Mouse (Mus musculus): Measurements from ENCODE around the gene Tsga10ip. TPM values are rescaled to one million over a fixed set of nuclear protein-coding genes. Genes with fewer than 3 reads are reported as not detected.

Gene Tsga10ip
- polyA plus RNA-seq, 1 experiment from 2014 or later = not detected

- no peaks in the 10 kb centered on the region for H3K9me3 ChIP-seq (replicated peaks; ENCODE audit: control insufficient read depth, low read length, poor library complexity, severe bottlenecking)
- WGBS = 6% methylated on average over 34 of the region's 34 CpGs
- H3K4me2 ChIP-seq (ENCODE audit: low read length) = peak overlapping the region; percentile 68
- H3K4me3 ChIP-seq (ENCODE audit: low read depth, low read length) = peak overlapping the region; percentile 39
- peak overlapping the region; percentile 71 for H3K9ac ChIP-seq (ENCODE audit: low read depth, low read length)
- no peaks in the 10 kb centered on the region for H3K27me3 ChIP-seq (ENCODE audit: control insufficient read depth, insufficient read depth, low read depth, low read length)
- H3K36me3 ChIP-seq (ENCODE audit: control insufficient read depth, insufficient read depth, low read length) = no peaks in the 10 kb centered on the region
- no peak for ATAC-seq
- H3K27ac ChIP-seq (ENCODE audit: low read length) = no peak overlapping the region
- peaks cover 9% of the 10 kb centered on the region for H3K4me1 ChIP-seq (ENCODE audit: control insufficient read depth, insufficient read depth, low read length)
Measured at GRCm38 (mm10) chr19:5348526-5349501, 53.5 kb downstream of the Tsga10ip start.

GRCm38 (mm10) chr19:5348064-5348463 lies 54.3 kb downstream of the Tsga10ip start:
- H3K4me2 ChIP-seq (ENCODE audit: low read length) = no peak overlapping the region
- 87% methylated on average over 6 of the region's 6 CpGs for WGBS
- no peak overlapping the region for H3K4me3 ChIP-seq (ENCODE audit: low read depth, low read length)
- no peak overlapping the region; the same call in 1 of the 2 replicates for H3K9ac ChIP-seq (ENCODE audit: low read depth, low read length)
- peaks cover 9% of the 10 kb centered on the region for H3K4me1 ChIP-seq (ENCODE audit: control insufficient read depth, insufficient read depth, low read length)
- no peaks in the 10 kb centered on the region for H3K9me3 ChIP-seq (replicated peaks; ENCODE audit: control insufficient read depth, low read length, poor library complexity, severe bottlenecking)
- no peaks in the 10 kb centered on the region for H3K27me3 ChIP-seq (ENCODE audit: control insufficient read depth, insufficient read depth, low read depth, low read length)
- ATAC-seq = no peak
- no peaks in the 10 kb centered on the region for H3K36me3 ChIP-seq (ENCODE audit: control insufficient read depth, insufficient read depth, low read length)
- H3K27ac ChIP-seq (ENCODE audit: low read length) = no peak overlapping the region

GRCm38 (mm10) chr19:5345297-5346131 lies 56.8 kb downstream of the Tsga10ip start:
- Histone ChIP-seq H3K4me1 (ENCODE audit: control insufficient read depth, insufficient read depth, low read length) (peaks cover 9% of the 10 kb centered on the region), H3K4me2 (ENCODE audit: low read length) (no peak overlapping the region), H3K27ac (ENCODE audit: low read length) (no peak overlapping the region), H3K9me3 (replicated peaks; ENCODE audit: control insufficient read depth, low read length, poor library complexity, severe bottlenecking) (no peaks in the 10 kb centered on the region), H3K4me3 (ENCODE audit: low read depth, low read length) (no peak overlapping the region), H3K36me3 (ENCODE audit: control insufficient read depth, insufficient read depth, low read length) (no peaks in the 10 kb centered on the region), H3K27me3 (ENCODE audit: control insufficient read depth, insufficient read depth, low read depth, low read length) (no peaks in the 10 kb centered on the region), H3K9ac (ENCODE audit: low read depth, low read length) (no peak overlapping the region)
- WGBS = 76% methylated on average over 6 of the region's 6 CpGs
- no peak for ATAC-seq

- H3K4me3 ChIP-seq (ENCODE audit: low read depth, low read length) = no peak overlapping the region
- H3K27me3 ChIP-seq (ENCODE audit: control insufficient read depth, insufficient read depth, low read depth, low read length) = no peaks in the 10 kb centered on the region
- no peak overlapping the region for H3K4me2 ChIP-seq (ENCODE audit: low read length)
- no peak overlapping the region for H3K27ac ChIP-seq (ENCODE audit: low read length)
- 83% methylated on average over 7 of the region's 7 CpGs for WGBS
- no peaks in the 10 kb centered on the region for H3K4me1 ChIP-seq (ENCODE audit: control insufficient read depth, insufficient read depth, low read length)
- ATAC-seq = no peak
- no peaks in the 10 kb centered on the region for H3K36me3 ChIP-seq (ENCODE audit: control insufficient read depth, insufficient read depth, low read length)
- no peaks in the 10 kb centered on the region for H3K9me3 ChIP-seq (replicated peaks; ENCODE audit: control insufficient read depth, low read length, poor library complexity, severe bottlenecking)
- H3K9ac ChIP-seq (ENCODE audit: low read depth, low read length) = no peak overlapping the region
Measured at GRCm38 (mm10) chr19:5341360-5341759, 61.0 kb downstream of the Tsga10ip start.

Other genes starting within 250 kb of the Tsga10ip start
- gene Pacs1, start 129.4 kb downstream of the Tsga10ip start, polyA plus RNA-seq (2015; fragmentation: Nextera tagmentation; extraction: Ambion mirVana) = 50.7 and 52.2 TPM in 2 replicates
- gene Sf3b2, start 107.1 kb downstream of the Tsga10ip start, polyA plus RNA-seq (2015; fragmentation: Nextera tagmentation; extraction: Ambion mirVana) = 326 and 331 TPM in 2 replicates
- 41.6 and 49.4 TPM in 2 replicates for gene Gal3st3, start 104.2 kb downstream of the Tsga10ip start, polyA plus RNA-seq (2015; fragmentation: Nextera tagmentation; extraction: Ambion mirVana)
- not detected in 2 replicates for gene Catsper1, start 66.8 kb downstream of the Tsga10ip start, polyA plus RNA-seq (2015; fragmentation: Nextera tagmentation; extraction: Ambion mirVana)
- gene Cst6, start 53.0 kb downstream of the Tsga10ip start, polyA plus RNA-seq (2015; fragmentation: Nextera tagmentation; extraction: Ambion mirVana) = 7.5 and 11.1 TPM in 2 replicates
- 36.6 and 38.3 TPM in 2 replicates for gene Eif1ad, start 35.8 kb downstream of the Tsga10ip start, polyA plus RNA-seq (2015; fragmentation: Nextera tagmentation; extraction: Ambion mirVana)
- gene Banf1, start 35.4 kb downstream of the Tsga10ip start, polyA plus RNA-seq (2015; fragmentation: Nextera tagmentation; extraction: Ambion mirVana) = 302 and 321 TPM in 2 replicates
- 67.7 and 68.5 TPM in 2 replicates for gene Sart1, start 13.8 kb downstream of the Tsga10ip start, polyA plus RNA-seq (2015; fragmentation: Nextera tagmentation; extraction: Ambion mirVana)
- gene Drap1, start 22.5 kb upstream of the Tsga10ip start, polyA plus RNA-seq (2015; fragmentation: Nextera tagmentation; extraction: Ambion mirVana) = 288 and 310 TPM in 2 replicates
- gene AI837181, start 22.6 kb upstream of the Tsga10ip start, polyA plus RNA-seq (2015; fragmentation: Nextera tagmentation; extraction: Ambion mirVana) = 61.8 and 67.9 TPM in 2 replicates
- not detected in 2 replicates for gene Fosl1, start 45.0 kb upstream of the Tsga10ip start, polyA plus RNA-seq (2015; fragmentation: Nextera tagmentation; extraction: Ambion mirVana)
- 9.5 and 10.2 TPM in 2 replicates for gene Ccdc85b, start 55.4 kb upstream of the Tsga10ip start, polyA plus RNA-seq (2015; fragmentation: Nextera tagmentation; extraction: Ambion mirVana)
- gene Fibp, start 58.1 kb upstream of the Tsga10ip start, polyA plus RNA-seq (2015; fragmentation: Nextera tagmentation; extraction: Ambion mirVana) = 159 and 178 TPM in 2 replicates
- gene Ctsw, start 66.0 kb upstream of the Tsga10ip start, polyA plus RNA-seq (2015; fragmentation: Nextera tagmentation; extraction: Ambion mirVana) = 5.0 and 5.2 TPM in 2 replicates
- 34.1 and 35.3 TPM in 2 replicates for gene Efemp2, start 71.4 kb upstream of the Tsga10ip start, polyA plus RNA-seq (2015; fragmentation: Nextera tagmentation; extraction: Ambion mirVana)
- gene Mus81, start 85.9 kb upstream of the Tsga10ip start, polyA plus RNA-seq (2015; fragmentation: Nextera tagmentation; extraction: Ambion mirVana) = 51.1 and 53.6 TPM in 2 replicates
- gene Cfl1, start 87.9 kb upstream of the Tsga10ip start, polyA plus RNA-seq (2015; fragmentation: Nextera tagmentation; extraction: Ambion mirVana) = 3,571 and 3,575 TPM in 2 replicates
- not detected in 2 replicates for gene 1700020D05Rik, start 101.3 kb upstream of the Tsga10ip start, polyA plus RNA-seq (2015; fragmentation: Nextera tagmentation; extraction: Ambion mirVana)
- 112 and 116 TPM in 2 replicates for gene Snx32, start 108.0 kb upstream of the Tsga10ip start, polyA plus RNA-seq (2015; fragmentation: Nextera tagmentation; extraction: Ambion mirVana)
- 0.11 TPM in 1 of 2 replicates, not detected in the other for gene Ovol1, start 158.1 kb upstream of the Tsga10ip start, polyA plus RNA-seq (2015; fragmentation: Nextera tagmentation; extraction: Ambion mirVana)
- gene Ap5b1, start 165.5 kb upstream of the Tsga10ip start, polyA plus RNA-seq (2015; fragmentation: Nextera tagmentation; extraction: Ambion mirVana) = 1.9 and 2.3 TPM in 2 replicates
- gene Rnaseh2c, start 199.3 kb upstream of the Tsga10ip start, polyA plus RNA-seq (2015; fragmentation: Nextera tagmentation; extraction: Ambion mirVana) = 55.5 and 58.4 TPM in 2 replicates
- 82.0 and 83.1 TPM in 2 replicates for gene Kat5, start 207.7 kb upstream of the Tsga10ip start, polyA plus RNA-seq (2015; fragmentation: Nextera tagmentation; extraction: Ambion mirVana)
- gene Rela, start 235.0 kb upstream of the Tsga10ip start, polyA plus RNA-seq (2015; fragmentation: Nextera tagmentation; extraction: Ambion mirVana) = 30.6 and 37.7 TPM in 2 replicates

Measured in midbrain, embryonic 16.5 days (tissue).